Mouse (Mus musculus) forebrain, embryonic 16.5 days (tissue): Measurements from ENCODE around the gene Mxd3. TPM values are rescaled to one million over a fixed set of nuclear protein-coding genes. Genes with fewer than 3 reads are reported as not detected.

Source experiments
- ATAC-seq: fragments of 200-750 bp; cut with Nextera tagmentation; 2 replicates; pipeline ENCODE4 v1.8.0; 2017; ENCODE audit warnings: mild to moderate bottlenecking, moderate library complexity
- H3K27ac ChIP-seq: fragments of 300-500 bp; sonication (generic); 2 replicates; pipeline ENCODE4 v1.5.1; 2014; ENCODE audit warnings: low read length, control low read depth
- H3K27me3 ChIP-seq: fragments of 300-500 bp; sonication (generic); replicated peaks from 2 replicates; pipeline ENCODE4 v1.6.1; 2014; ENCODE audit warnings: low read length; ENCODE audit not compliant: control insufficient read depth, insufficient read depth
- H3K36me3 ChIP-seq: fragments of 300-500 bp; sonication (generic); 2 replicates; pipeline ENCODE4 v1.6.1; 2014; ENCODE audit not compliant: control insufficient read depth, insufficient read depth
- H3K4me1 ChIP-seq: fragments of 300-500 bp; sonication (generic); replicated peaks from 2 replicates; pipeline ENCODE4 v1.6.1; 2014; ENCODE audit warnings: low read length; ENCODE audit not compliant: control insufficient read depth, insufficient read depth
- H3K4me2 ChIP-seq: fragments of 300-500 bp; sonication (generic); 2 replicates; pipeline ENCODE4 v1.6.1; 2014; ENCODE audit warnings: mild to moderate bottlenecking, low read length, control low read depth
- H3K4me3 ChIP-seq: fragments of 300-500 bp; sonication (generic); replicated peaks from 2 replicates; pipeline ENCODE4 v1.5.1; 2014; ENCODE audit warnings: mild to moderate bottlenecking, low read length, control low read depth
- H3K9ac ChIP-seq: fragments of 300-500 bp; sonication (generic); replicated peaks from 2 replicates; pipeline ENCODE4 v1.6.1; 2014; ENCODE audit warnings: low read depth, low read length, control low read depth
- H3K9me3 ChIP-seq: fragments of 300-500 bp; sonication (generic); 2 replicates; pipeline ENCODE4 v1.6.1; 2016; ENCODE audit warnings: low read length; ENCODE audit not compliant: control insufficient read depth
- WGBS: fragments of 180-500 bp; shearing (Covaris S2); extraction: QIAGEN DNeasy Blood & Tissue Kit; methylation state at CpG from one replicate; pipeline ENCODE4 v1.1.7; 2014; 5-methylcytosine and 5-hydroxymethylcytosine counted together
- polyA plus RNA-seq: library from polyadenylated mRNA; unstranded; fragments of >200 nt; fragmentation: Nextera tagmentation; extraction: Ambion mirVana; gene quantifications from 2 replicates; pipeline ENCODE4 v1.2.1, GENCODE M21; 2015

Mxd3 gene
- polyA plus RNA-seq, 1 experiment from 2014 or later: 22.1 TPM

GRCm38 (mm10) chr13:55296760-55297159 is 32.9 kb downstream of the Mxd3 start:
- Histone ChIP-seq H3K9ac (no peak overlapping the region), H3K4me3 (no peak overlapping the region), H3K9me3 (no peaks in the 10 kb centered on the region), H3K27ac (no peak overlapping the region), H3K27me3 (no peaks in the 10 kb centered on the region), H3K36me3 (peaks cover 30% of the 10 kb centered on the region), H3K4me1 (no peaks in the 10 kb centered on the region), H3K4me2 (no peak overlapping the region)
- ATAC-seq: no peak
- WGBS: 92% methylated on average over 1 of the region's 1 CpGs

- no peaks in the 10 kb centered on the region for H3K4me1 ChIP-seq
- H3K27me3 ChIP-seq: no peaks in the 10 kb centered on the region
- no peak overlapping the region for H3K4me2 ChIP-seq
- H3K4me3 ChIP-seq: no peak overlapping the region
- 85% methylated on average over 3 of the region's 3 CpGs for WGBS
- peaks cover 16% of the 10 kb centered on the region for H3K36me3 ChIP-seq
- no peak for ATAC-seq
- H3K9ac ChIP-seq: no peak overlapping the region
- no peak overlapping the region for H3K27ac ChIP-seq
- no peaks in the 10 kb centered on the region for H3K9me3 ChIP-seq
Observed at GRCm38 (mm10) chr13:55288854-55289253, 40.8 kb downstream of the Mxd3 start.

GRCm38 (mm10) chr13:55277646-55278045 is 52.0 kb downstream of the Mxd3 start:
- ATAC-seq: no peak
- Histone ChIP-seq H3K27ac (no peak overlapping the region), H3K4me1 (no peaks in the 10 kb centered on the region), H3K9ac (no peak overlapping the region), H3K36me3 (peaks cover 29% of the 10 kb centered on the region), H3K4me2 (no peak overlapping the region), H3K27me3 (no peaks in the 10 kb centered on the region), H3K9me3 (no peaks in the 10 kb centered on the region), H3K4me3 (no peak overlapping the region)
- WGBS: 92% methylated on average over 5 of the region's 5 CpGs

GRCm38 (mm10) chr13:55277203-55277602 is 52.4 kb downstream of the Mxd3 start:
- ATAC-seq: no peak
- no peaks in the 10 kb centered on the region for H3K27me3 ChIP-seq
- H3K4me1 ChIP-seq: no peaks in the 10 kb centered on the region
- WGBS: 92% methylated on average over 5 of the region's 5 CpGs
- no peaks in the 10 kb centered on the region for H3K9me3 ChIP-seq
- H3K4me3 ChIP-seq: no peak overlapping the region
- H3K27ac ChIP-seq: no peak overlapping the region
- no peak overlapping the region for H3K9ac ChIP-seq
- H3K36me3 ChIP-seq: peaks cover 27% of the 10 kb centered on the region
- no peak overlapping the region for H3K4me2 ChIP-seq

Other genes starting within 250 kb of the Mxd3 start
- 25.7 and 26.2 TPM in 2 replicates for gene Uimc1, start 229.5 kb downstream of the Mxd3 start, polyA plus RNA-seq
- gene Zfp346, start 224.5 kb downstream of the Mxd3 start, polyA plus RNA-seq: 22.7 and 26.3 TPM in 2 replicates
- not detected in 2 replicates for gene Gm17617, start 196.3 kb downstream of the Mxd3 start, polyA plus RNA-seq
- 0.67 and 1.4 TPM in 2 replicates for gene Fgfr4, start 177.2 kb downstream of the Mxd3 start, polyA plus RNA-seq
- 52.4 and 53.1 TPM in 2 replicates for gene Nsd1, start 120.0 kb downstream of the Mxd3 start, polyA plus RNA-seq
- 288 and 303 TPM in 2 replicates for gene Prelid1, start 9.3 kb downstream of the Mxd3 start, polyA plus RNA-seq
- gene Rab24, start 7.9 kb downstream of the Mxd3 start, polyA plus RNA-seq: 104 and 109 TPM in 2 replicates
- 56.3 and 59.7 TPM in 2 replicates for gene Lman2, start 33.0 kb upstream of the Mxd3 start, polyA plus RNA-seq
- 0.71 and 1.4 TPM in 2 replicates for gene Rgs14, start 39.9 kb upstream of the Mxd3 start, polyA plus RNA-seq
- 0.27 TPM in 1 of 2 replicates, not detected in the other for gene Slc34a1, start 68.4 kb upstream of the Mxd3 start, polyA plus RNA-seq
- 0.43 and 0.84 TPM in 2 replicates for gene Pfn3, start 85.4 kb upstream of the Mxd3 start, polyA plus RNA-seq
- gene F12, start 97.0 kb upstream of the Mxd3 start, polyA plus RNA-seq: not detected in 2 replicates
- 39.4 and 40.1 TPM in 2 replicates for gene Grk6, start 115.2 kb upstream of the Mxd3 start, polyA plus RNA-seq
- 4.1 and 4.3 TPM in 2 replicates for gene Prr7, start 134.4 kb upstream of the Mxd3 start, polyA plus RNA-seq
- gene Dbn1, start 158.3 kb upstream of the Mxd3 start, polyA plus RNA-seq: 792 and 816 TPM in 2 replicates
- 132 and 147 TPM in 2 replicates for gene Pdlim7, start 183.9 kb upstream of the Mxd3 start, polyA plus RNA-seq
- 3.1 and 4.6 TPM in 2 replicates for gene Dok3, start 199.5 kb upstream of the Mxd3 start, polyA plus RNA-seq
- 67.3 and 70.6 TPM in 2 replicates for gene Ddx41, start 206.8 kb upstream of the Mxd3 start, polyA plus RNA-seq
- 57.8 and 62.2 TPM in 2 replicates for gene Fam193b, start 241.3 kb upstream of the Mxd3 start, polyA plus RNA-seq
- 96.9 and 133 TPM in 2 replicates for gene Tmed9, start 243.9 kb upstream of the Mxd3 start, polyA plus RNA-seq